Mouse (Mus musculus) midbrain, embryonic 15.5 days (tissue): ENCODE measurements at regions not wholly inside any gene's neighbourhood (a gene's known extent, or its start where the extent isn't known, plus 50 kb on each side); places are given as distances from the start of the nearest gene placed in this dataset.

Experiments used
- ATAC-seq: fragments of 200-750 bp; cut with Nextera tagmentation; replicated peaks from 2 replicates; pipeline ENCODE4 v1.8.0; 2017; ENCODE audit warnings: moderate TSS enrichment
- H3K27ac ChIP-seq: fragments of 300-500 bp; sonication (generic); 2 replicates; pipeline ENCODE4 v1.5.1; 2015; ENCODE audit warnings: mild to moderate bottlenecking, inconsistent platforms
- H3K27me3 ChIP-seq: fragments of 300-500 bp; sonication (generic); replicated peaks from 2 replicates; pipeline ENCODE4 v1.6.1; 2015; ENCODE audit warnings: inconsistent platforms
- H3K36me3 ChIP-seq: fragments of 300-500 bp; sonication (generic); replicated peaks from 2 replicates; pipeline ENCODE4 v1.6.1; 2015; ENCODE audit warnings: inconsistent platforms
- H3K4me1 ChIP-seq: fragments of 300-500 bp; sonication (generic); 2 replicates; pipeline ENCODE4 v1.6.1; 2015; ENCODE audit warnings: inconsistent platforms
- H3K4me2 ChIP-seq: fragments of 300-500 bp; sonication (generic); 2 replicates; pipeline ENCODE4 v1.6.1; 2015; ENCODE audit warnings: inconsistent platforms, mild to moderate bottlenecking, moderate library complexity
- H3K4me3 ChIP-seq: fragments of 300-500 bp; sonication (generic); 2 replicates; pipeline ENCODE4 v1.5.1; 2015; ENCODE audit warnings: mild to moderate bottlenecking, inconsistent platforms
- H3K9ac ChIP-seq: fragments of 300-500 bp; sonication (generic); 2 replicates; pipeline ENCODE4 v1.6.1; 2015; ENCODE audit warnings: mild to moderate bottlenecking, inconsistent platforms
- H3K9me3 ChIP-seq: fragments of 300-500 bp; sonication (generic); 2 replicates; pipeline ENCODE4 v1.6.1; 2016; ENCODE audit warnings: inconsistent platforms
- WGBS: fragments of 180-500 bp; shearing (Covaris S2); methylation state at CpG from one replicate; pipeline ENCODE4 v1.1.7; 2015; ENCODE audit warnings: mixed read lengths; 5-methylcytosine and 5-hydroxymethylcytosine counted together

DNA sequence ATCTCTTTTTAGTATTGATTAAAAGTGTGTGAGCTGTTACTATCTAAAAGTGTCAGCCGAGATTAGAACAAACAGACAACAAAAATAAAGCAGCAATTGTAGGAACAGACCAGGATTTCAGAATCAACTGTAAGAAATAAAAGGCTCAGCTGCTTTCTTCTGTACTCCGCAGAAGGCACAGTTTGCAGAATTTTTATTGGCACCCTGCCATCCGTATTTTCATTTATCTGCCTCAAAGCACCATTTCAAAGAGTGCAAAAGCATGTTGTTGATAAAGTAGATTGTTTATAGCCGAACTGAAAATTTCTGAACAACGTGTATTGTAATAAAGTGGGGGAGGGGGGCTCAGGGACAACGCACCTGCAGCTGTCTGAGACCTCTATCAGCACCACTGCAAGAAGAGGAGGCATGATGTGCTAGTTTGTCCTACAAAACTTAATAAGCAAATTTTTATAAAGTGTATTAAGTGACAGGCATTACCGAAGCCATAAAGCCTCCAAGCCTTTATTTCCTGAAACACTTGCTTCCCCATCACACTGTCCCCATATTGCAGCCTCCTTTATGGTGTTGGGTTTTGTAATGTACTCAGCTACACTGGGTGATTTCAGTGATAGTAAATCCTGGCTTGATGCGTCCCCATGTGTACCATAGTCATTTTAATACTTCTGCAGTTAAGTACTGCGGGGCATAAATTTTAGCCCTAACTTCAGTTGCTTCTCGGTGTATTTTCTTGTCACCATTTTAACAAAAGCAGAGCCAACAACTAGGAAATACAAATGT, 457.8 kb downstream of the Hsfy2 start:
- H3K36me3 ChIP-seq, result no peaks in the 10 kb centered on the region
- no peaks in the 10 kb centered on the region for H3K4me1 ChIP-seq
- 78% methylated on average over 10 of the region's 10 CpGs for WGBS
- H3K9me3 ChIP-seq, result no peaks in the 10 kb centered on the region
- no peaks in the 10 kb centered on the region for H3K27me3 ChIP-seq
- ATAC-seq, result no peak
- H3K9ac ChIP-seq, result no peak overlapping the region
- no peak overlapping the region for H3K4me3 ChIP-seq
- H3K27ac ChIP-seq, result no peak overlapping the region
- no peak overlapping the region for H3K4me2 ChIP-seq

DNA sequence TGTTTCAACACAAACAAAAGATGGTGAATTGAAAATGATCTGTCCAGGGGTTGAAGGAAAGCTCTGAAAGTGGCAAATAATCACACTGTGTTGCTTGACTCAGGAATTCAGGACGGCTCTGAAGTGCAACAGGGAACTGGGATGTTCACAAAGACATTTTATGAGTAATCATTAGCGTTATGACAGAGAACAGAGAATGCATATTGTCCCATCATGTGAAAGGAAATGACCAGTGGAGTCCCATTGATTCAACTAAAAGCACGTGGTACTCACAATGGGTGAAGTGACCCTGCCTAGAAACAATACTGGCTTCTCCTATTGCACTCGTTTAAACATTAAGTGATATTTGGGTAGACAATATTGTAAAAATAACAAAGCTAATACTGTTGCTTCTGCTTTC, 466.1 kb downstream of the Hsfy2 start:
- WGBS, result 57% methylated on average over 4 of the region's 4 CpGs
- Histone ChIP-seq H3K4me1 (no peaks in the 10 kb centered on the region), H3K27ac (no peak overlapping the region), H3K4me2 (no peak overlapping the region), H3K27me3 (no peaks in the 10 kb centered on the region), H3K9ac (no peak overlapping the region), H3K4me3 (no peak overlapping the region), H3K36me3 (no peaks in the 10 kb centered on the region), H3K9me3 (no peaks in the 10 kb centered on the region)
- no peak for ATAC-seq

DNA sequence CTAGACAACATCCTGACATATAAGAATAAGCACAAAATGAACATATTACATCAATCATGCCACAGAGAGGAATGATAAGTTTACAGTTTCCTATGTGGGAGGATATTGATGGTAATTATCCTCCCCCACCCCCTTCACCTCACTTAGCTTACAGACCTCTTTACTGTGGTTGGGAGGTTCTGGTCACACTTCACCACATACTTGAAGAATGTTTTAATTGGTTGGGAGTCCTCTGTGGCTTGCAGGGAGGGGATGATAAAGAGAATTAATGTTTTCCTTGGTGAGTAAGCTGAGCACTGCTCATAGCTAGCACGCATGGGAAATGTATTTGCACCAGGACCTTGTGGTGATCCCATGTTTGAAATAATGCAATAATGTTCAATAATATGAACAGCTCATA, 468.5 kb downstream of the Hsfy2 start:
- H3K4me3 ChIP-seq, result no peak overlapping the region
- no peaks in the 10 kb centered on the region for H3K36me3 ChIP-seq
- H3K9me3 ChIP-seq, result no peaks in the 10 kb centered on the region
- H3K9ac ChIP-seq, result no peak overlapping the region
- no peaks in the 10 kb centered on the region for H3K4me1 ChIP-seq
- H3K4me2 ChIP-seq, result no peak overlapping the region
- H3K27me3 ChIP-seq, result no peaks in the 10 kb centered on the region
- no peak for ATAC-seq
- no peak overlapping the region for H3K27ac ChIP-seq
- WGBS, result 82% methylated on average over 1 of the region's 1 CpGs

DNA sequence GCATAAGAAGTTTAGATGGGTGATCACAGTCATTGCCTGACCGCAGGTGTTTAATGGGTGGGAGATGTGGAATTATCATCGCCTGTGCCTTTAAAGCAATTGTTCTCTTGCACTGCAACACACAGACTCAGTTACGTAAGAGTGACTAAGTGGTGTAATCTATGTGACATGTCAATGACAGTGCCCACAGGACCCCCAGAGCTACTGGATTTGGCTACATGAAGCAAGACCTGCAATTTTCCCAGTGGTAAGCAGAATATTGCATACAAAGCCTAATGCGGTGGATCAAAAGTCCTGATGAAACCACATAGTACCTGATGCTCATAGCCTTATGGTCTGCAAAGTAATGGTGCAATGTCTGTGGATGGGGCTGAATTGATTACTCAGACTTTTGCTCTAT, 469.2 kb downstream of the Hsfy2 start:
- Histone ChIP-seq H3K27me3 (no peaks in the 10 kb centered on the region), H3K27ac (no peak overlapping the region), H3K9ac (no peak overlapping the region), H3K4me2 (no peak overlapping the region), H3K4me1 (no peaks in the 10 kb centered on the region), H3K4me3 (no peak overlapping the region), H3K36me3 (no peaks in the 10 kb centered on the region), H3K9me3 (no peaks in the 10 kb centered on the region)
- ATAC-seq, result no peak
- WGBS, result 92% methylated on average over 4 of the region's 4 CpGs

DNA sequence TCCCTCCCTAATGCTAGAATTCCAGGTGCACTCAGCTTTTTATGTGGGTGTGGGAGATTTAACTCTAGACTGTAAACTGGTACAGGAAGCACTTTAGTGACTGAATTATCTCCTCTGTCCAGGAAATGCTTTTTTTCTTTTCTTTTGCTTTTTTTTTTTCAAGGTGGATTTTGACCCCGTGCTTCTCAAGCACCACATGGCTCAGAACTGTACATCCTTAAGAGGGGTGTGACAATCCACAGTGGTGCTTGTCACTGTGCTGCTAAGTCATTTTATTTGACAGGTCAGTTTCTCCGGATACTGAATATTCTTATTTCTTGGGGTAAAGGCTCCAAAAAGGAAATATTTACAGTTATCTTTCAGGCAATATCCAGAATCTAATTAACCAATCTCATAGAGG, 472.0 kb downstream of the Hsfy2 start:
- Histone ChIP-seq H3K4me1 (no peaks in the 10 kb centered on the region), H3K27ac (no peak overlapping the region), H3K36me3 (no peaks in the 10 kb centered on the region), H3K4me2 (no peak overlapping the region), H3K4me3 (no peak overlapping the region), H3K9ac (no peak overlapping the region), H3K27me3 (no peaks in the 10 kb centered on the region), H3K9me3 (no peaks in the 10 kb centered on the region)
- 86% methylated on average over 2 of the region's 2 CpGs for WGBS
- ATAC-seq, result no peak

DNA sequence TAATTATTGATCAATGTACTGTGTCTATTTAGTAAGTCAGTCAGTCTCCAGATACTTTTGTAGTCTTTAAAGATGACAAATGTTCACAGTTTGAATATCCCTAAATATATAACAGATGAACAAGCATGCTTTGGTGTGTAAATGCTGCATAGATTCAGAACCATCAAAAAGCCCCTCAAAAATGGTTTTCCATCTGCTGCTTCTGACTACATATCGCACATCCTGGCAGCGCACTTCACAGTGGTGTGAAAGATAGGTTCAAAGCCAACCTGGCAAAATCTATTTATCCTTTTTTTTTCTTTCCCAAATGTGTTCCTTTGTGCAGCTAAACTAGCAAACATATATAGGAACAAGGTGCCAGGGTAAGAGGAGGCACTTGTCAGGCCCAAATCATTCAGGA, 472.9 kb downstream of the Hsfy2 start:
- no peaks in the 10 kb centered on the region for H3K9me3 ChIP-seq
- no peak overlapping the region for H3K4me3 ChIP-seq
- no peaks in the 10 kb centered on the region for H3K4me1 ChIP-seq
- ATAC-seq, result no peak
- WGBS, result 92% methylated on average over 2 of the region's 2 CpGs
- H3K9ac ChIP-seq, result no peak overlapping the region
- no peak overlapping the region for H3K27ac ChIP-seq
- no peaks in the 10 kb centered on the region for H3K36me3 ChIP-seq
- no peak overlapping the region for H3K4me2 ChIP-seq
- no peaks in the 10 kb centered on the region for H3K27me3 ChIP-seq

DNA sequence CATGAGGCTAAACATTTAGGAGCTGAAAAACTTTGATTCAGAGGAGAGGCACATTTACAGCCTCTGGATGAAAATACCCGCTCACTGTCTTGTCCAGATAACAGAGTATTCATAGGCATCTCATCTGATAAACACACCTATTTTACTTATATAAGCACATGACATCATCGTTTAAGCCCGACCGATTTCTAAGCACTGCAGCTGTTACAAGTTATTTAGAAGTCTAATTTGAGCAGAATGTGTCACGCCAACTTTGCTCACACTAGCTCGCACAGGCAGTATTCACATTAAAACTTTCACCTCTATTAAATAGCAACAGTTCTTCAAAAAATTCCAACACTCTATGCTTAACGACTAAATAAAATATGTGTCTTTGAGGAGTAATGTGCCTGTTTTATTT, 506.3 kb downstream of the Hsfy2 start:
- ATAC-seq, result no peak

DNA sequence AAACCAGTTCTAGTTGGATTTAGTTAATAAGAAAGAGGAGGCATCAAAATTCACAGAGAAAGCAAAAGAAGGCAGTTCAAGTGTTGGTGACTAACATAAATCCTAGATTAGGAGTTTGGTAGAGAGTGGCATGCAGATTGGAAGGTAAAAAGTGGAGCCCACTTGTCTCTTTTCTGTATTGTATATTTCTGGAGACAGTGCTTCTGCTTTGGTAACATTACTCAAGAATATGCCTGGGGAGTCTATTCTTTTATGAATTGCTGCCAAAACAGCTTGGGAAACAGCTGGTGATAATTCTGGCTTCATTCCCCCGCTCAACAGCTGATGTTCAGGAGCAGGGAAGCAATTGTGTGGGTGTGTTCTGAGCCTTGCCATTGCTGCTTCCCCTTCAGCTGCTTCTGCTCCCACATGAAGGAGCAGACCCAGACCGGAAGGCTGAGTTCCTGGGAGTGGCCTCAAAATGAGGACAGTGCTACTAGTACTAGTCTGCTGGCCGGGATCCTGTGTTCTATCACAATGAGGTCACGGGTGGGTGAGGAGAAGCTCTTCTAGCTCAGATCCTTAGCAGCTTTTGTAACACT, 547.9 kb downstream of the Hsfy2 start:
- no peak for ATAC-seq
- Histone ChIP-seq H3K9me3 (no peaks in the 10 kb centered on the region), H3K9ac (no peak overlapping the region), H3K4me2 (no peak overlapping the region), H3K27me3 (no peaks in the 10 kb centered on the region), H3K4me3 (no peak overlapping the region), H3K27ac (no peak overlapping the region), H3K4me1 (no peaks in the 10 kb centered on the region), H3K36me3 (no peaks in the 10 kb centered on the region)
- 78% methylated on average over 4 of the region's 4 CpGs for WGBS

More for the DNA sequence above, 506.3 kb downstream of the Hsfy2 start:
- no peaks in the 10 kb centered on the region for H3K27me3 ChIP-seq
- H3K27ac ChIP-seq, result no peak overlapping the region
- WGBS, result 76% methylated on average over 7 of the region's 7 CpGs
- H3K4me1 ChIP-seq, result no peaks in the 10 kb centered on the region
- no peak overlapping the region for H3K4me2 ChIP-seq
- no peaks in the 10 kb centered on the region for H3K36me3 ChIP-seq
- no peak overlapping the region for H3K9ac ChIP-seq
- H3K4me3 ChIP-seq, result no peak overlapping the region
- no peaks in the 10 kb centered on the region for H3K9me3 ChIP-seq

DNA sequence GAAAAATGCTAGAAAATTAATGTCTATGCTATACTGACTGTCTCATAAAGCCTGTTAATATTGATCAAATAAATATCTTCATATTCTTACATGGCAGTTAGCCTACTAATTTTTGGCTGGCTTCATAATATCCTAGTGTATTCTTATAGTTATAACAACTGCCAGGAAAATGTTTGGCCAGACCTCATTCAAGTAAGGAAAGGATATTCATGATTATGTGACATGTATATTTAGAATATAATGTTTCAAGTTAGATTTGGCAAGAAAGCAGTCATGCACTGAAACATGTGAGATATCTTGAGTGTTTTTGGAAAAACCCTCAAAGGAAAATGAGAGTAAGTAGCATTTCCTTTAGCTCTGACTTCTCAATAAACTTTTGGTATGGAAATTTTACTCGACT, 548.9 kb downstream of the Hsfy2 start:
- WGBS, result 67% methylated on average over 1 of the region's 1 CpGs

DNA sequence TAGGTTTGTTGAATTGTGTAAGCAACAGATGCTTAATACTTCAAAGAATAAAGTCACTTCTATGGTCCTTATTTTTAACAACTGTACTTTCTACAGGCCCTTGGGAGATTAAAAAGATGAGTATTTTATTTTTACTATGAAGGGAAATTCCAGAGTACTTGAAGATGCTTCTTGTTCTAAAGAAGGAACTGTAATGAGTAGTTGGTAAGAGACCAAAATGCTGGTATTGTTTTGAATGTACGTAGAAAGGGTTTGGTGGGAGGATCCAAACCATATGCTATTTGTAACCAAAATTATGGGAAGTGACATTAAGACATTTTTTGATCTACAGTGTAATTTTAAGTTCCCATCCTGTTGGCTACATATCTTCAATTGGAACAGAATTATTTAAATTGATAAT, 560.5 kb downstream of the Hsfy2 start:
- Histone ChIP-seq H3K4me2 (no peak overlapping the region), H3K9ac (no peak overlapping the region), H3K4me3 (no peak overlapping the region), H3K4me1 (no peaks in the 10 kb centered on the region), H3K27ac (no peak overlapping the region), H3K9me3 (no peaks in the 10 kb centered on the region), H3K36me3 (no peaks in the 10 kb centered on the region), H3K27me3 (no peaks in the 10 kb centered on the region)
- 86% methylated on average over 1 of the region's 1 CpGs for WGBS
- ATAC-seq, result no peak

More for the DNA sequence above, 548.9 kb downstream of the Hsfy2 start:
- ATAC-seq, result no peak
- no peak overlapping the region for H3K27ac ChIP-seq
- no peaks in the 10 kb centered on the region for H3K4me1 ChIP-seq
- no peaks in the 10 kb centered on the region for H3K36me3 ChIP-seq
- no peak overlapping the region for H3K4me3 ChIP-seq
- H3K9ac ChIP-seq, result no peak overlapping the region
- no peaks in the 10 kb centered on the region for H3K27me3 ChIP-seq
- no peaks in the 10 kb centered on the region for H3K9me3 ChIP-seq
- H3K4me2 ChIP-seq, result no peak overlapping the region

DNA sequence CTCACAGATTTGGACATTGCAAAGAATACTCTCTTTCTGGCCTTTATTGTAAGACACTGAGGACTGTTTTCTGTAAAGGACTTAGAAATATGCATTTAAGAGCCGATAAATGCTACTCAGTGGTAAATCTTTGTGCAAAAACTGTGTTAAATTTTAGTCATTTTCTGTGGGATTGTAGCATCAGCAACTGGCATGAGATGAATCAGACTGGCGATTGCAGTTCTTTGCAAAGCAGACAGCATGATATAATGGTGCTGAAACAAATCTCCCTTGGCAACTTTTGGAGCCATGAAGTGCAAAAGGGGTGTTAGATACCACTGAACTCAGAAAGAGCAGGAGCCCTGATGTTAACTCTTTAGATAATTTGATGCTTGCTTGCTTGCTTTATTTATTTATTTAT, 565.0 kb downstream of the Hsfy2 start:
- Histone ChIP-seq H3K27ac (no peak overlapping the region), H3K4me2 (no peak overlapping the region), H3K27me3 (no peaks in the 10 kb centered on the region), H3K9ac (no peak overlapping the region), H3K36me3 (no peaks in the 10 kb centered on the region), H3K4me1 (no peaks in the 10 kb centered on the region), H3K9me3 (no peaks in the 10 kb centered on the region), H3K4me3 (no peak overlapping the region)
- WGBS, result 89% methylated on average over 2 of the region's 2 CpGs
- no peak for ATAC-seq

DNA sequence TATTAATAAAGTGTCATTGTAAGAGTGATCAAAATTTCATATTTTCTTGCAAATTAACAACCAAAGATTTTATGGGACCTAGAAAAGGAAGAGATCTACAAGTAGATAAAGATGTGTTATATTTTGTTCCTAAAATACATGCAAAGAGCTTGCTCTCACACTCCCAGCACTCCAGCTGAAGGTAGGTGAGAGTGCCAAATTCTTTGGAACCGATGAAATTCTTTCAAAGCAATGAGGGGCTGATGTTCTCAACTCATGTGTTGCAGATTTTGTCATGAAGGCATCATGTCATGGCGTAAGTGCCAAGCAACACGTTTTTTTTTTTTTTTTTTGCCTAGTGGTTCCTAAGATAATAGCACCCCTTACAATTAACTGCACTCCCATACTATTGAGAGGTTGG, 573.8 kb downstream of the Hsfy2 start:
- 80% methylated on average over 3 of the region's 3 CpGs for WGBS
- H3K36me3 ChIP-seq, result no peaks in the 10 kb centered on the region
- no peak overlapping the region for H3K4me3 ChIP-seq

More for the DNA sequence above, 573.8 kb downstream of the Hsfy2 start:
- Histone ChIP-seq H3K27ac (no peak overlapping the region), H3K9me3 (no peaks in the 10 kb centered on the region), H3K9ac (no peak overlapping the region), H3K4me1 (no peaks in the 10 kb centered on the region), H3K27me3 (no peaks in the 10 kb centered on the region), H3K4me2 (no peak overlapping the region)
- no peak for ATAC-seq
